Mouse (Mus musculus) G1E (cell line): Measurements from ENCODE around the gene Wfdc5. TPM values are rescaled to one million over a fixed set of nuclear protein-coding genes. Genes with fewer than 3 reads are reported as not detected.

Experiments used
- ATAC-seq: 2 replicates; pipeline ENCODE4 v1.8.0; 2016; ENCODE audit warnings: mild to moderate bottlenecking; ENCODE audit not compliant: insufficient number of reproducible peaks, poor library complexity, low FRiP score, severe bottlenecking; ENCODE audit errors: extremely low read depth
- DNase-seq: peaks from one replicate; pipeline ENCODE4 v3.0.0; 2012; ENCODE audit warnings: low spot score
- H3K27me3 ChIP-seq: 2 replicates; pipeline ENCODE4 v1.6.1; 2012; ENCODE audit warnings: mild to moderate bottlenecking, low read length, inconsistent platforms; ENCODE audit not compliant: insufficient read depth
- H3K36me3 ChIP-seq: replicated peaks from 2 replicates; pipeline ENCODE3; 2012; ENCODE audit warnings: mild to moderate bottlenecking, inconsistent platforms
- H3K4me1 ChIP-seq: 2 replicates; pipeline ENCODE4 v1.6.1; 2012; ENCODE audit warnings: low read depth, low read length, inconsistent platforms, mixed read lengths; ENCODE audit not compliant: insufficient read depth
- H3K4me3 ChIP-seq: 2 replicates; pipeline ENCODE4 v1.5.1; 2012; ENCODE audit warnings: low read depth, mild to moderate bottlenecking, inconsistent platforms, low read length, moderate library complexity, mixed read lengths
- H3K9me3 ChIP-seq: replicated peaks from 2 replicates; pipeline ENCODE4 v1.6.1; 2012; ENCODE audit warnings: inconsistent platforms
- CTCF ChIP-seq: IDR thresholded peaks from 2 replicates; pipeline ENCODE4 v1.5.1; 2012; ENCODE audit warnings: low read depth, low read length, inconsistent platforms, mixed read lengths
- GATA1 ChIP-seq: IDR thresholded peaks from 2 replicates; pipeline ENCODE4 v1.6.1; 2012; ENCODE audit warnings: borderline replicate concordance, low read length, inconsistent platforms, mixed read lengths
- GATA2 ChIP-seq: IDR thresholded peaks from 2 replicates; pipeline ENCODE4 v1.6.1; 2012; ENCODE audit warnings: low read depth, low read length, inconsistent platforms, borderline replicate concordance
- POLR2AphosphoS5 ChIP-seq: IDR thresholded peaks from 2 replicates; pipeline ENCODE4 v1.6.1; 2012; ENCODE audit warnings: low read depth, low read length, inconsistent platforms; ENCODE audit not compliant: insufficient replicate concordance
- TAL1 ChIP-seq: conservative IDR thresholded peaks from 2 replicates; pipeline ENCODE4 v1.6.1; 2012; ENCODE audit warnings: low read depth, low read length, inconsistent platforms, mixed read lengths
- polyA plus RNA-seq: library from polyadenylated mRNA; stranded (reverse); fragments of >175 nt; gene quantifications from 2 replicates; pipeline ENCODE4 v1.2.3, GENCODE M21; 2012
- total RNA-seq, 2 experiments: library from RNA; stranded (forward) in 1 of 2; stranded (reverse) in 1 of 2; fragments of 200-1000 nt in 1 of 2; fragments of >200 nt in 1 of 2; fragmentation: Nextera tagmentation in 1 of 2; gene quantifications; 2 replicates each; pipeline ENCODE4 v1.2.3; 2014 to 2017

Gene Wfdc5
- total and polyA plus RNA-seq, 3 experiments: 0.33 TPM; not detected in 2

- ATAC-seq: no peak
- Histone ChIP-seq H3K4me1 (no peaks in the 10 kb centered on the region), H3K9me3 (no peaks in the 10 kb centered on the region), H3K4me3 (no peak overlapping the region), H3K27me3 (peaks cover 13% of the 10 kb centered on the region), H3K36me3 (no peaks in the 10 kb centered on the region)
- DNase-seq: no peak
- TF ChIP-seq CTCF (no peak), POLR2AphosphoS5 (no peak), GATA1 (no peak), TAL1 (no peak), GATA2 (no peak)
Measured at GRCm38 (mm10) chr2:164177831-164178230, 4.7 kb downstream of the Wfdc5 start.

GRCm38 (mm10) chr2:164175850-164176249, 6.7 kb downstream of the Wfdc5 start:
- H3K9me3 ChIP-seq: no peaks in the 10 kb centered on the region
- TF ChIP-seq GATA2: no peak
- no peak for TF ChIP-seq POLR2AphosphoS5
- TF ChIP-seq CTCF: no peak
- no peak for TF ChIP-seq TAL1
- TF ChIP-seq GATA1: no peak
- no peaks in the 10 kb centered on the region for H3K4me1 ChIP-seq
- H3K4me3 ChIP-seq: no peak overlapping the region
- ATAC-seq (no peak), DNase-seq (no peak)
- H3K36me3 ChIP-seq: no peaks in the 10 kb centered on the region
- peaks cover 8% of the 10 kb centered on the region for H3K27me3 ChIP-seq

DNA sequence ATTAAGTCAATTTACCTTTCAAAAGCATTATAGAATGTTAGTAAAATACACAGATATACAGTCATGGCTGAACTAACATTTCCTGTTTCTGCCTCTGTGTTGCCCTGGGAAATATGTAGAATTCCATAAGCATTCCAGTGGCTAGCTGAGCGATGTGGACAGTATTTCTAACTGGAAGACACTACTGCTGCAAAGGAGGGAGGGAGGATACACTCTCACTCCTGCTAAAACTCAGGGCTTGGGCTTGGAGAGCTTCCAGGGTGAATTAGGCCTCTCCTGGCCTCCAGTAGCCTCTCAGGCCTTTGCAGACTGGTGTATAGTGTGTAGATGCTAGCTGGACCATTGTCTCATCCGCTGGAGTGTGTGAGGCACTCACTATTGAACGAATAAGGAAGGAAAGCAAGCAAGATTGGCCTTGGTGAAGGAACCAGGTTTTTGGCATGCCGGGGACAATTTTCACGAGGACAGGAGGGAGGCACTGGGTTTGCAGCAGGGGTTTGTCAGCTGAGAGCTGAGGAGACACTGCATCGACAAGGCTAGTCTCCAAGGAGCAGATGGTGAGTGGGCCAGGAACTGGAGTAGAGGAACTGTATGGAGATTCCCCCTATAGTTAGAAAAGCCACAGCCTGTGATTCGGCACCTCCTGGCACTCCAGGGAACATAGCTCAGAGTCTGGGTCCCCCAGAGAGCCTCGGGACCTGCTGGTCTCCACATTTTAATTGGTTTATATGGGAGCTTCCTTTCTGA, 7.7 kb downstream of the Wfdc5 start:
- no peak overlapping the region for H3K4me3 ChIP-seq
- no peaks in the 10 kb centered on the region for H3K9me3 ChIP-seq
- H3K4me1 ChIP-seq: no peaks in the 10 kb centered on the region
- TF ChIP-seq TAL1: no peak
- TF ChIP-seq GATA2: no peak
- TF ChIP-seq CTCF: no peak
- no peak for TF ChIP-seq GATA1
- TF ChIP-seq POLR2AphosphoS5: no peak
- H3K27me3 ChIP-seq: peaks cover 8% of the 10 kb centered on the region
- DNase-seq: no peak
- H3K36me3 ChIP-seq: no peaks in the 10 kb centered on the region
- no peak for ATAC-seq

GRCm38 (mm10) chr2:164173394-164173793, 9.1 kb downstream of the Wfdc5 start:
- DNase-seq (no peak), ATAC-seq (no peak)
- peaks cover under 1% of the 10 kb centered on the region for H3K27me3 ChIP-seq
- no peaks in the 10 kb centered on the region for H3K4me1 ChIP-seq
- TF ChIP-seq GATA2: no peak
- no peak for TF ChIP-seq POLR2AphosphoS5
- TF ChIP-seq TAL1: no peak
- TF ChIP-seq CTCF: no peak
- no peak for TF ChIP-seq GATA1
- H3K36me3 ChIP-seq: no peaks in the 10 kb centered on the region
- peaks cover 1% of the 10 kb centered on the region; the same call in 1 of the 2 replicates for H3K9me3 ChIP-seq
- no peak overlapping the region for H3K4me3 ChIP-seq

DNA sequence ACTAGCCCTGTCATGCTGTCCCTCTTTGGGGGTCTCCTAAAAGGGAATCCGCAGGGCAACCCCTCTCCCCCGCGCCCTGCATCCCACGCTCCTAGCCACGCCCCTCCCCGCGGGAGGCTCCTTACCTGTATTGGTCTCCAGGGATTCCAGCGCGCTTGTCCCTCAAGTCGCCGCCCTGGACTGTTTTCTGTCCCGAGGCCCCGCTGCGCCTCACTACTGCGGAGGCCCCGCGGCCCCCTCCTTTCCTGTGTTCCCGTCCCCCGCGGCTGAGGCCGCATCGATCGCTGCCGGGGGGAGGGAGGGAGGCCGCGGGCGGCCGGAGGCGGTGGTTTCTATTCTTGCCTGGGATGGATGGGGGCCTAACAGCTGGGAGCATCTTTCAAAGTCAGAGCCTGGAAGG, 11.6 kb downstream of the Wfdc5 start, which contains the start of gene Kcns1:
Kcns1 (minus strand) TSS at position 212 of the 400 bp plus-strand sequence.
- TF ChIP-seq TAL1 (no peak), CTCF (no peak), GATA2 (no peak), GATA1 (no peak), POLR2AphosphoS5 (no peak)
- H3K9me3 ChIP-seq: peaks cover 7% of the 10 kb centered on the region
- H3K36me3 ChIP-seq: no peaks in the 10 kb centered on the region
- H3K4me3 ChIP-seq: no peak within 1 kb of the TSS
- no peaks in the 10 kb centered on the region for H3K4me1 ChIP-seq
- DNase-seq (no peak), ATAC-seq (no peak)
- H3K27me3 ChIP-seq: peaks cover 3% of the 10 kb centered on the region

DNA sequence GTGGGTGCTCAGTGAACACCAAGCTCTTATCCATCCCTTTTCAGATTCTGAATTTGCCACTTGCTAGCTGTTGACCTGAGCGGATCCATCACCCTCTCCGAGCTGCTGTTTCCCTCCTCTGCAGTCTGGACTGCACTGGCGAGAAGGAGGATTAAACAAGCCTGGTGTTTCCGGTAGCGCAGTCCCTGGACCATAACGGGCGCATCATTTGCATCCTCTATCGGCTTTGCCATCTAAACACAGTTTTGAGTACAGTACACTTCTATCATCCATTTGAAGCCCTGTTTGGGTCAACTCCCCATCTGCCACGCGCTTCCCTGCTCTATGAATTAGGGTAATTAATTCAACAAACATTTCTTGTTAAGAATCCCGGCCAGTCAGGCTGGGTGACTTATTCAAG, 12.2 kb downstream of the Wfdc5 start:
- ATAC-seq: no peak
- H3K36me3 ChIP-seq: no peaks in the 10 kb centered on the region
- H3K4me3 ChIP-seq: no peak overlapping the region
- TF ChIP-seq GATA1 (no peak), CTCF (no peak), POLR2AphosphoS5 (no peak), TAL1 (no peak), GATA2 (no peak)
- DNase-seq: no peak
- no peaks in the 10 kb centered on the region for H3K4me1 ChIP-seq
- H3K27me3 ChIP-seq: peaks cover 3% of the 10 kb centered on the region
- H3K9me3 ChIP-seq: peaks cover 7% of the 10 kb centered on the region
